Mouse (Mus musculus) intestine, embryonic 16.5 days (tissue): ENCODE results near the gene Eml4. TPM values are rescaled to one million over a fixed set of nuclear protein-coding genes. Genes with fewer than 3 reads are reported as not detected.

Experiments
- ATAC-seq: fragments of 200-750 bp; cut with Nextera tagmentation; 2 replicates; pipeline ENCODE4 v1.8.0; 2017; ENCODE audit warnings: moderate TSS enrichment, moderate library complexity
- H3K27ac ChIP-seq: fragments of 300-500 bp; sonication (generic); 2 replicates; pipeline ENCODE4 v1.5.1; 2014; ENCODE audit warnings: mild to moderate bottlenecking, low read length
- H3K27me3 ChIP-seq: fragments of 300-500 bp; sonication (generic); replicated peaks from 2 replicates; pipeline ENCODE4 v1.6.1; 2014; ENCODE audit warnings: low read length, control low read depth, mixed read lengths; ENCODE audit not compliant: control insufficient read depth, insufficient read depth
- H3K36me3 ChIP-seq: fragments of 300-500 bp; sonication (generic); 2 replicates; pipeline ENCODE4 v1.6.1; 2014; ENCODE audit warnings: low read length, control low read depth; ENCODE audit not compliant: control insufficient read depth, insufficient read depth
- H3K4me1 ChIP-seq: fragments of 300-500 bp; sonication (generic); 2 replicates; pipeline ENCODE4 v1.6.1; 2014; ENCODE audit warnings: low read length, control low read depth, mixed read lengths; ENCODE audit not compliant: control insufficient read depth, insufficient read depth
- H3K4me2 ChIP-seq: fragments of 300-500 bp; sonication (generic); 2 replicates; pipeline ENCODE4 v1.6.1; 2014; ENCODE audit warnings: low read depth, low read length, control low read depth
- H3K4me3 ChIP-seq: fragments of 300-500 bp; sonication (generic); 2 replicates; pipeline ENCODE4 v1.5.1; 2014; ENCODE audit warnings: mild to moderate bottlenecking, low read length
- H3K9ac ChIP-seq: fragments of 300-500 bp; sonication (generic); 2 replicates; pipeline ENCODE4 v1.6.1; 2014; ENCODE audit warnings: low read depth, low read length
- H3K9me3 ChIP-seq: fragments of 300-500 bp; sonication (generic); 2 replicates; pipeline ENCODE4 v1.6.1; 2016; ENCODE audit warnings: low read length, control low read depth; ENCODE audit not compliant: control insufficient read depth
- WGBS: fragments of 180-500 bp; shearing (Covaris S2); extraction: QIAGEN DNeasy Blood & Tissue Kit; methylation state at CpG from one replicate; pipeline ENCODE4 v1.1.7; 2014; 5-methylcytosine and 5-hydroxymethylcytosine counted together
- polyA plus RNA-seq: library from polyadenylated mRNA; unstranded; fragments of >200 nt; fragmentation: Nextera tagmentation; extraction: Ambion mirVana; gene quantifications from 2 replicates; pipeline ENCODE4 v1.2.1, GENCODE M21; 2015

The Eml4 gene
- polyA plus RNA-seq, 1 experiment from 2014 or later = 26.3 TPM

DNA sequence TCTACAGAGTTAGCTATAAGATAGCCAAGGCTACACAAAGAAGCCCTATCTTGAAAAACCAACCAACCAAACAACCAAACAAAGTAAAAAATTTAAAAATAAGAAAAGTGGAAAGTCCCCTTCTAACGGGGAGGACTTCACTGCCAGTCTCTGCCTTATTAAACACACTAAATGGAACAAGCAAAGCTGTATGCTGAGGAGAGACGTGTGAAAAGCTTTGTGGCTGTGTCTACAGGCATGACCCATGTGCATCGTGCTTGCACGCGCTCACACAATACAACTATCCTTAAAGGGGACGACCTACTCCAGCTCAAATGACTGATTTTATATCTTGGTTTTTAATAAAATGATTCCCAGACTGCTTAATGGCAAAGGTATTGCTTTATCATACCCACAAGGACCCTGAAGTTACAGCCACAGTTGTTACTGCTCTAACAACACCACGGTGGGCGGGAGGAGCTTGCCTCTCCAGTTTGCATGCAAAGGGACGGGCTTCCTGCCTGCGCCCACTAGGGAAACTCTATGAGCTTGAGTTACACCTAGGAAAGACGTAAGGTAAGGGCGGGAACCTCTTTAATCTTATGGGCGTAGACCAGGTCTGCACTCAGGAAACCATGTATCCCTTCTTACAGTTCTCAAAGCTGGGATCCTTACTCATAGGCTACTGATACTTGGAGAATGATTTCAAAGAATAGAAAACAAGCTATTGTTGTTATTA lies 11.2 kb upstream of the Eml4 start:
- H3K9me3 ChIP-seq = no peaks in the 10 kb centered on the region
- H3K4me1 ChIP-seq = 0 out of 2 replicates have a peak, but pooled peaks cover 2% of the 10 kb centered on the region
- no peak overlapping the region for H3K4me2 ChIP-seq
- H3K4me3 ChIP-seq = no peak overlapping the region
- no peaks in the 10 kb centered on the region for H3K36me3 ChIP-seq
- no peak overlapping the region for H3K9ac ChIP-seq
- ATAC-seq = 0 out of 2 replicates have a peak, but pooled peaks have one; percentile 27
- H3K27me3 ChIP-seq = no peaks in the 10 kb centered on the region
- no peak overlapping the region for H3K27ac ChIP-seq
- WGBS = 67% methylated on average over 13 of the region's 13 CpGs

DNA sequence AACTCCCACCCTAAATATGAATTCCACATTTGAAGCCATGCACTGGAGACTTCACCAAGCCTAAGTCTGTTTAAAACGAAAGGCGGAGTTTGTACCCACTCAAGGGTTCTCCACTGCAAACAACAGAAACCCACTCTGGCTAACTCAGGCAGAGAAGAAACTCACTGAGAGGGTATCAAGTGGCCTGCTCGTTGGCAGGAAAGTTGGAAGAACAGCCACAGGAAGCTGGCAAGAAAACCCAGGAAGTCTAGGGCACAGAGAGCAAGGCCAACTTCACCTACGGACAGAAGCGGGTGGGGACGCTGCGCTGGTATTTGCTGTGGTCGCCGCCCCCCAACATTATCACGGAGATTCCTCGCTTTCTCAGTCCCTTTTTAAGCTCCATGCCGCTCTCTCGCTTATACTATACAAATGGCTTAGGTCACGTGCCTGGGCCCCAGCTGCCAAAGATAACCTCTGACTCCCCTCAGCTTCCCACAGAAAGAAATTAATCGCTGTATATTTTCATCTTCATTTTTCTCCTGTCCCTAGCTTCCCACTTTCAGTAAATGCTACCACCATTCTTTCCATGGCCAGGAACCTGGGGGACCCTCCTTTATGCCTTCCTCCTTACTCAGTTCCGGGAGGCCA lies 9.7 kb upstream of the Eml4 start:
- no peak overlapping the region for H3K4me3 ChIP-seq
- H3K27ac ChIP-seq = no peak overlapping the region
- no peak overlapping the region for H3K9ac ChIP-seq
- WGBS = 61% methylated on average over 16 of the region's 16 CpGs
- no peak overlapping the region for H3K4me2 ChIP-seq
- H3K9me3 ChIP-seq = no peaks in the 10 kb centered on the region
- H3K27me3 ChIP-seq = no peaks in the 10 kb centered on the region
- H3K36me3 ChIP-seq = no peaks in the 10 kb centered on the region
- H3K4me1 ChIP-seq = no peaks in the 10 kb centered on the region
- 0 out of 2 replicates have a peak, but pooled peaks have one; percentile 43 for ATAC-seq

DNA sequence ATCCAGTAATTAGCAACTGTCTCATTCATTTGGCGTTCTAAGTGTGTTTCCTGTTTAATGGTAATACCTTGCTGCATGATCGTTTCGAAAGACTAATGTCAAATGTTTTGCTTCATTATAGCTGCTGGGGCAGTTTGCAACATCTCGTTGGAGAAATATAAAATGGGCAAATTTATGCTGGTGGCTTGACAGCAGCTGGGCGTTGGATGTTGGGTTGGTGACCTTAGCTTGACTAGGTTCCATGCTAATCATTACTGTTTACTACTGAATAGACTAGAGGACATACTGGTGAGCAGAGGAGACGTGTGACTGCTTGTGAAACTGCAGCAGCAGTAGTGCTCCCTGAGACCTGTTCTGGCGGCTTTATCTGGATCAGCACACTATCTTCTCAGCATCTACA lies 6.5 kb upstream of the Eml4 start:
- Histone ChIP-seq H3K9me3 (no peaks in the 10 kb centered on the region), H3K27ac (no peak overlapping the region), H3K4me3 (no peak overlapping the region), H3K27me3 (no peaks in the 10 kb centered on the region), H3K9ac (no peak overlapping the region), H3K4me1 (no peaks in the 10 kb centered on the region), H3K36me3 (no peaks in the 10 kb centered on the region), H3K4me2 (no peak overlapping the region)
- 80% methylated on average over 7 of the region's 7 CpGs for WGBS
- no peak for ATAC-seq

DNA sequence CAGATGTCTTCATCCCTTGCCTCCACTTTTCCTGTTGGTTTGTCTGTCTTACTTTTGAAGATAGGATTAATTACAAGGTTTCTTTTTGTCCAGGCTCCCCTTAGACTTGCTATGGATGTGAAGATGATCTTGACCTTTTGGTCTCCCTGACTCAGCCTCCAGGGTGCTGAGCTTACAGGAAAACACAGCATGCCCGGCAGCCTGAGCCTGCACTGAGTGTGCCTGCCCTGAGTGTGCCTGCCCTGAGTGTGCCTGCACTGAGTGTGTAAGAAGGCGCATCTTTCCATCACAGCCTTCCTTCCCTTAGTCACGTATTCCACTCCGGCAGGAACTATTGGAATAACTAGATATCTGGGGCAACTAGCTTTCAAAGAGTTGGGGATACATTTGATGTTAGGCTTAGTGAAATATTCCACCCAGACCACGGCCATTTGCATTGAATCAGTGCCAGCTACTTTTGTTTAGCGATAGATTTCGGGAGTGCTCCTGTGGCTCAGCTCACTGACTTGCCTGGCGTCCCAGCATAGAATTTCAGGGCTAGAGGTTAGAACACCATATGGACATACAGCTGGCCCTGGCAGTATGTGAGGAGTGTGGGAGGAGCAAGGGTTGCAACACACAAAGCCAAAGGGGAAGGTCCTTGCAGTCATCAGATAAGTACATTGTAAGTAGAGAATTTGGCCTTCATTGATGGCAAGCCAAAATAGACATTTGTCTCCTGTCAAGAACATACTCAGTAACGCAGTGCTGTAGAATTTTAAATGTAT lies 2.5 kb upstream of the Eml4 start:
- H3K9ac ChIP-seq = no peak overlapping the region
- no peaks in the 10 kb centered on the region for H3K27me3 ChIP-seq
- H3K36me3 ChIP-seq = no peaks in the 10 kb centered on the region
- no peak overlapping the region for H3K27ac ChIP-seq
- WGBS = 81% methylated on average over 9 of the region's 9 CpGs
- ATAC-seq = no peak
- H3K4me3 ChIP-seq = no peak overlapping the region
- H3K9me3 ChIP-seq = no peaks in the 10 kb centered on the region
- no peak overlapping the region for H3K4me2 ChIP-seq
- peaks cover 9% of the 10 kb centered on the region for H3K4me1 ChIP-seq

DNA sequence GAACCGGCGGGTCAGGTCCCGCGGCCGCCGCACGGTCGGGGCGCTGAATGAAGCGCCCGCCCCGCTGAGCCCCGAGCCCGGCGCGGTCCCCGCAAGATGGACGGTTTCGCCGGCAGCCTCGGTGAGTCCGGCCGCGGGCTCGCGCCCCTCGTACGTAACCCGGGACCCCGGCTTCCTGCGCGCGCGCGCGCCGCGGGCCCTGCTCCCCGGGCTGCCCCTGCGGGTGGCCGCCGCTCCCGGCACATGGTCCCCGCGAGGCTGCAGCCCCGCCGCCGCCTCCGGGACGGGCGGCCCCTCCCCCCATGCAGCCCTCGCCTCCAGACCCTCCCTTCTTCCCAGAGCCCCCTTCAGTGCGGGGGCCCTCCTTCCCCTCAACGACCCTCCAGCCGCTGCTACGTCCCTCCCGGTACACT lies 394 bp downstream of the Eml4 start:
- under 1% methylated on average over 36 of the region's 57 CpGs for WGBS
- Histone ChIP-seq H3K4me1 (peaks cover 19% of the 10 kb centered on the region), H3K4me3 (peak overlapping the region; percentile 87), H3K9me3 (no peaks in the 10 kb centered on the region), H3K4me2 (peak overlapping the region; percentile 68), H3K27ac (peak overlapping the region; percentile 89), H3K9ac (peak overlapping the region; percentile 94), H3K27me3 (no peaks in the 10 kb centered on the region), H3K36me3 (no peaks in the 10 kb centered on the region)
- peak; percentile 62 for ATAC-seq

DNA sequence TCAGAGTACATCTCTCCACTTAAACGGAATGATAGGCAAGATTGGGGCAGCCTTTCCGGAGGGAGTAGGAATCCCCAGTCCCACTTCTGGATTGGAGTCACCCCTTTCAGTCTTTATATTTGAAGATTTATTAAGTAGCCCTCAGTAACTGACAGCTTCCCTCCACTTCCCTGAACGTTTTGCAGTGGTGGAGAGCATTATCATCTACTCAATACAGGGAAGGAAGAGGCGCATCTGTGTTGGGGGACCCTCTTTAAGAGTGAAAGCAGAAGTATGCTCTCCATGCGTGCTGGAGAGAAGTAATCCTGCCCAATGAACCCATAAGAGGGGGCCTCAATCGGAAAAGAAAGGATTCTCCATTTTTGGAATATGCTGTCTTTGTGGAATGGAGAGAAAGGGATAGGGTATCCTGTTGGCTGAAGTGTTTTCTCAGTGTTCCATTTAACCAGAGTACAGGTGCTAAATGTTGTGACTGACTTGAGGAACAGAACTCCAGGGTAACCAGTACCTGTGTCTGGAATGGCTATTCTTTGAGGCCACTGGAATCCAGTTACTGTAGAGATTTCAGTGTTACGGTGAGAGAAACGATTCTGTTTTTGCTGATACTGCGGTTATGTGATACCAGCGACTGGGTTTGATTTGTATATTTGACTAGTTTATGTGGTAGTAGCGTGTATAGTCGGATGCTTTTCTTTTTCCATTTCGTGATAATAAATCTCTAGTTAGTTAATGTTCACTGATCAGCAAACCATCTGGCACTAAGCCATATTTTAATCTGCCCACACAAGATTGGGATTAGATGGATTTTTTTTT lies 1.1 kb downstream of the Eml4 start:
- ATAC-seq = no peak

DNA sequence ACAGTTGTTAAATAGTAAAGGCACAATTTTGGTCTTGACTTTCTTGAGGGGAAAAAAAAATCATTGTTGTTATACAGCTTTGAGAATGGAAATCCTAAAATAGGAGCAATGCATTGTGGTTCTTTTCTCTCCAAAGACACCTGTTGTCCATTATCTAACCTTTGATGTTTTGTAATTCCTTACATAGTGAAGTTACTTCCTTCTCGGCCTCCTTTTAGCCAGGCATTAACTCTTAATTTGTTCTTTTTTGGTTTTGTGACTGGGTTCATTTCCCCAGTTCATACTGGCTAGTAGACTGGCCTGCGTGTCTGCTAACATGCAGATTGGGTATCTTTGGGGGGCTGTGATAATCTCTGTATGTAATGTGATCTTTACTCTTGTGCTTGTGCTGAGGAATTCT lies 1.7 kb downstream of the Eml4 start:
- peak overlapping the region; percentile 34 for H3K4me3 ChIP-seq
- H3K9me3 ChIP-seq = no peaks in the 10 kb centered on the region
- no peaks in the 10 kb centered on the region for H3K27me3 ChIP-seq
- WGBS = 15% methylated on average over 2 of the region's 2 CpGs
- no peak for ATAC-seq
- no peaks in the 10 kb centered on the region for H3K36me3 ChIP-seq
- H3K27ac ChIP-seq = no peak overlapping the region
- peak overlapping the region; percentile 39 for H3K4me2 ChIP-seq
- H3K9ac ChIP-seq = peak overlapping the region; percentile 14; the same call in 1 of the 2 replicates
- peaks cover 19% of the 10 kb centered on the region for H3K4me1 ChIP-seq

More for the DNA sequence above, 1.1 kb downstream of the Eml4 start:
- peak overlapping the region; percentile 68 for H3K4me2 ChIP-seq
- no peaks in the 10 kb centered on the region for H3K36me3 ChIP-seq
- peak overlapping the region; percentile 87 for H3K4me3 ChIP-seq
- peak overlapping the region; percentile 94 for H3K9ac ChIP-seq
- H3K27ac ChIP-seq = peak overlapping the region; percentile 89
- no peaks in the 10 kb centered on the region for H3K27me3 ChIP-seq
- no peaks in the 10 kb centered on the region for H3K9me3 ChIP-seq
- peaks cover 19% of the 10 kb centered on the region for H3K4me1 ChIP-seq
- 2% methylated on average over 13 of the region's 13 CpGs for WGBS

DNA sequence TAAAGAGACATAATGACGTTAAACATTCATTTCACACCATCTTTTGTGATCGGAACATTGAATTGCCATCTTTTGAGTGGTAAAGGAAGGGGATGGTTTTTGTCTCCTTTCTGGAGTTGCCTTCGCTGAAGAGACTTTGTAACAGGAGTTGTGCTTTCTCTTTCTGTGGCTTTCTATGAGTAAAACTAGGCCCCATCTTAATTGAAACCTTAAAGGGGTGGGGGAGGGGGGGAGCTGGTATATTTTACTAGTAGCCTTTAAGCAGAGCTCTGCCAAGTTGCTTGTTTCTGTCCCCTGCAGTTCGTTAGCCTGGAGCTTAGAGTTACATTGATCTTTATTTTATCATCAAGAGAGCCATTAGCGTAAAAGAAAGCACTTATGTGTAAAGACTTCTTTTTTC lies 2.3 kb downstream of the Eml4 start:
- H3K4me1 ChIP-seq = peaks cover 19% of the 10 kb centered on the region
- H3K9me3 ChIP-seq = no peaks in the 10 kb centered on the region
- peak overlapping the region; percentile 39 for H3K4me2 ChIP-seq
- WGBS = 32% methylated on average over 5 of the region's 5 CpGs
- no peak for ATAC-seq
- no peak overlapping the region; the same call in 1 of the 2 replicates for H3K9ac ChIP-seq
- H3K27me3 ChIP-seq = no peaks in the 10 kb centered on the region
- H3K4me3 ChIP-seq = peak overlapping the region; percentile 26; the same call in 1 of the 2 replicates
- H3K36me3 ChIP-seq = no peaks in the 10 kb centered on the region
- no peak overlapping the region for H3K27ac ChIP-seq
